Mouse (Mus musculus): Measurements from ENCODE around the gene Zfp715. TPM values are rescaled to one million over a fixed set of nuclear protein-coding genes. Genes with fewer than 3 reads are reported as not detected.
"Not testable (repeated sequence)": the region's sequence is repeated elsewhere in the genome, so short reads cannot be mapped to it uniquely, and the experiment has no call there.

Gene Zfp715
- total RNA-seq (2022): 10 to 100 TPM; 19.4 to 29.3 (median 24.1) TPM

DNA sequence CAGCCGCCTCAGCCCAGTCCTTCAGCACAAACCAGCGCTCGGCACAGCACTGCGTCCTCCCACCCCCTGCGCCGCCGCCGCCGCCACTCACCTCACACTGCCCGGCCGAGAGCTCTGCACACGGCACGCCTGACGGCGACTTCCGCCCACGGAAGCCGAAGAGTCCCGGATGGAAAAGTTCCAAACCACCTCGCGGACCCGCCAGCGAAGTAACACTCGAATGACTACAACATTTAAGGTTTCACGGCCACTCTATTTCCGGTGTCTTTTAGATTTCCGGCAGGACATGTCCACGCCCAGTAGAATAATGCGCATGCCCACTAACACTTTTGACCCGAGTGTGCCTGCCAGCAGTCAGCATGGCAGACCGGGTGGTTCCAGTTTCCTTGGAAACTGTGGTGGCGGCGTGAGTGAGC is at the start of gene Zfp715:
Gene Zfp715, minus strand, starts transcription at position 282 of the 416 bp plus-strand sequence.
- peak; percentile 95 for DNase-seq

- DNase-seq: no peak
Measured at GRCm38 (mm10) chr7:43362021-43362420, 48.9 kb upstream of the Zfp715 start.

DNA sequence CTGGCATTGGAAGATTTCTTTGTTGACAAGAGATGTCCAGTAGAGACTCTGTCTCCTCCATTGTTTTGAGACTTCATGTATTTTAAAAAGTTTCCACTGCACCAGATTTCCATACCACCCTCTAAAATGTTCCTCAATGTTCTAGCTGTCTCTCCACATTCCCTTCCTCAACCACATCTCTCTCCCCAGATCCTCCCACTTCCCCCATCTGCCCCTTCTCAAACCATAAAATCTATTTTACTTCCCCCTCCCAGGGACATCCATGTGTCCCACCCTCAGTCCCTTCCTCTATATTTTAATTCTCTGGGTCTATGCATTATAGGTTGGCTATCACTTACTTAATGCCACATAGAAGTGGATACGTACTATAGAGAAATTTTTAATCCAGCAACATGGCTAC is 48.3 kb upstream of the Zfp715 start:
- DNase-seq: no peak

- DNase-seq: peak; percentile 55
Measured at GRCm38 (mm10) chr7:43358556-43358955, 45.5 kb upstream of the Zfp715 start.

DNA sequence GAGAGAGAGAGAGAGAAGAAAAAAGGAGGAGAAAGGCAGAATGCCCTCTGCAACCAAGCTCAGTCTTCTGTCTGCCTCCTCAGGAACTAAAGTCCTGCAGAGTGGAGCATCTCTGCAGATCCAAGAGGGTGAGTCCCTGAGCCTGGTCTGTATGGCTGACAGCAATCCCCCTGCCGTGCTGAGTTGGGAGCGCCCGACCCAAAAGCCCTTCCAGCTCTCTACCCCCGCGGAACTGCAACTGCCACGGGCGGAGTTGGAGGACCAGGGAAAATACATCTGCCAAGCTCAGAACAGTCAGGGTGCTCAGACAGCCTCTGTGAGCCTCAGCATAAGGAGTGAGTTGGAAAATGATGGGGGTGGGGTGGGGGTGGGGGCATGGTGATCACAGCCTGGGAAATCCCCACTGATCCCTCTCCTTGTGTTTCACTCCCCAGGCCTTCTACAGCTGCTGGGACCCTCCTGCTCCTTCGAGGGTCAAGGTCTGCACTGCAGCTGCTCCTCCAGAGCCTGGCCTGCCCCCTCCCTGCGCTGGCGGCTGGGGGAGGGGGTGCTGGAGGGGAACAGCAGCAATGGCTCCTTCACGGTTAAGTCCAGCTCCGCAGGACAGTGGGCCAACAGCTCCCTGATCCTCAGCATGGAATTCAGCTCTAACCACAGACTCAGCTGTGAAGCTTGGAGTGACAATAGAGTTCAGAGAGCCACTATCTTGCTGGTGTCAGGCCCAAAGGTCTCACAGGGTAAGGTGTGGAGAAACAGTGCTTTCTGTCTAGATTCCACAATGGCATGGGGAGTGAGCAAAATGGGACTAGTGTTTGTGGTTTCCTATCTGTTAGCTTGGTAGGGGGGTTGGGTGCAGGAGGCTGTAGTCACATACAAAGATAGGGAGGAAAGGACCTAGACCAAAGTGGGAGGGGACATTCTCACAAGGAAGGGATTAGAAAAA is 42.1 kb upstream of the Zfp715 start:
- DNase-seq: no peak

DNA sequence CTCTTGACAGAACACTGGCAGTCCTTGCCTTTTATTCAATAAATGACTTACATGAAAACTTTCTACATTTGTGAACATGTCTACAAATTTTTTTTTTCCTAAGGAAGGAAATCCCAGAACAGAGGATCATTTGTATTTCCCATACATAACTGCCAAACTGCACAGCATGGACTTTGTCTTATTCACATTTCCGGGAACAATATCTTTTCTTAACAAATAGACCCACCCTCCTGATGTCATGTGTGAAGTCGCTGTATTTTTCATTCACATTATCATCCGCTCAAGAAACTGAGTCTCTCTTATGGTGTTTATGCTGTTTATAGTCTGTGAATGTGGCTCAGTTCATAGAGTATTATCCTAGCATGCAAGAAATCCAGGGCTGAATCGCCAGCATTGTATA is 40.7 kb upstream of the Zfp715 start:
- no peak for DNase-seq

DNA sequence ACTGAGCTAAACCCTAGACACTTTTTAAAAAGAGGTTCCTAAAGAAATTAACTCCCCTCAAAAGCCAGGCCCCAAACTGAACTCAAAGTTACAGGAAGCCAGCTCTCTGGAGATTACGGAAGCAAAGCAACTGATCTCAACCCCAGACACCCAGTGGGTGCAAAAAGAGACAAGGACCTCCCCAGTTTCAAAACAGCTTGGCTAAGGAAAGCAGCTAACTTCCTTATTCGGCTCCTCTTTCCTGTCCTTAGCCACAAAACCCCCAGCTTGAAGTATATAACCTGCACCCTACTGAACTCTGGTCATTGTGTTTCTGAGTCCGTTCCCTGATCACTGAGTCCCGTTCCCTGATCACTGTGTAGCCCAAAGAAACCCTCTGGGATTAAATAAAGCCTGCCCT is 40.0 kb upstream of the Zfp715 start:
- DNase-seq: no peak

DNA sequence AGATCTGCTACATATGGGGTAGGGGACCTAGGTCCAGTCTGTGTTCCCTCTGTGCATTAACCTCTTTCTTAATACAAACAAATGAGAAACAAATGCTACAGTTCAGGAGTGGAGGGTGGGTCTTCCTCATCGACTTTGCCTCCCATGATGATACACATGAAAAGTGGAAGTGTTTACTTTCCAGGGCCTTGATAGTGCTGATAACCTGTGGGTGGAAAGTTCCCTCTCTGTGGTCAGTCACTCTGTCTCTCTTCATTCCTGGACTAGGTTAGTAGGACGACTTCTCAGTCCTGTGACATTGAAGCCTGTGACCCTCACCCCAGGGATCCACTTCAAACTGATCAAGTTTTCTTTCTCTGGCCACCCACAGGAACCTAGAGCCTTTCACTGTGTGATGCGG is 38.1 kb upstream of the Zfp715 start, which contains the start of gene Siglecf:
Gene Siglecf, plus strand, starts transcription at position 188 of the 400 bp plus-strand sequence.
- DNase-seq: no peak

DNA sequence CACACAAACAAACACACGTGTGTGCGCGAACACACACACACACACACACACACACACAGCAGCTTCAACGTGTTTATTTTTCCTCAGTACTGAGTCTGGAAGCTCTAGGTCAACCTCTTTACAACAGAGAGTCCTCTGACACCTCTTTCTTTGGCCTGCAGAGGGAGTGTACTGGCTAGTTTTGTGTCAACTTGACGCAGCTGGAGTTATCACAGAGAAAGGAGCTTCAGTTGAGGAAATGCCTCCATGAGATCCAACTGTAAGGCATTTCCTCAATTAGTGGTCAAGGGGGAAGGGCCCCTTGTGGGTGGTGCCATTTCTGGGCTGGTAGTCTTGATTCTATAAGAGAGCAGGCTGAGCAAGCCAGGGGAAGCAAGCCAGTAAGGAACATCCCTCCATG is 36.5 kb upstream of the Zfp715 start:
- DNase-seq: not testable (repeated sequence)

GRCm38 (mm10) chr7:43346571-43346970 is 33.5 kb upstream of the Zfp715 start:
- DNase-seq: peak; percentile 52

- DNase-seq: no peak
Measured at GRCm38 (mm10) chr7:43346148-43346547, 33.1 kb upstream of the Zfp715 start.

DNA sequence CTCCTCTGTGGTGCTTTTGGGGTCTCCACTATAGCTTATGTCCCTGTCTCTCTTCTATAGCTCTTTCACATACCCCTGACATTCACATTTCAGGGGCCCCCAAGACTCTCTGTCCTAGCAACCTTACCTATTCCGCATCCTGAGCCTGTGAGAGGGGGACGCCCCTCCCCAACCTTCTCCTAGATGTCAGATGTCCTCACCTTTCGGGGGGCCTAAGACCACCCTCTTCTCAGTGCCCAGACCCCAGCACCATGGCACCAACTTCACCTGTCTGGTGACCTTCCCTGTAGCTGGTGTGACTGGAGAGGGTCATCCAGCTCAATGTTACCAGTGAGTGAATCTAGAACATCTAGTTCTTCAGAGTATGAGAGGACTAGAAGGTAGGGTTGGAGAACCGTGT is 31.4 kb upstream of the Zfp715 start:
- DNase-seq: no peak

- no peak for DNase-seq
Measured at GRCm38 (mm10) chr7:43344020-43344419, 30.9 kb upstream of the Zfp715 start.

- DNase-seq: no peak
Measured at GRCm38 (mm10) chr7:43343191-43343590, 30.1 kb upstream of the Zfp715 start.

DNA sequence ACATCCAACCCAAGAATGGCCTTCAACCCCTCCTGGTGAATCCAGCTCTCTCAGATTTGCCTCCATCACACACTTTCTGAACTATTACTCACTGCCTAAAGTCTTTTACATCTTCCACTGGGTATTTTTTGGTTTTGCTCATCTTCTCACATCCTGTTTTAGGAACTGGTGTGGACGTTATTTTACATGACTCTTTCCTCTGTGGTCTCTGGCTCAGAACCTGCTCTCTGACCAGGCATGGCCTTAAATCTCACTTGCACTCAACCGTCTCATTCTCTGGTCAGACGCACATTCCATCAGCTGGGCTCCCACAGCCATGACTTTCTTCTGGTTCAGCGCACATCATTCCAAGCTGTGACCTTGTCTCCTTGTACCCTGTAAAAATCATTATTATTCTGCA is 27.7 kb upstream of the Zfp715 start:
- DNase-seq: no peak

GRCm38 (mm10) chr7:43333899-43334298 is 20.8 kb upstream of the Zfp715 start:
- no peak for DNase-seq

GRCm38 (mm10) chr7:43333203-43333602 is 20.1 kb upstream of the Zfp715 start:
- DNase-seq: no peak

GRCm38 (mm10) chr7:43328101-43328500 is 15.0 kb upstream of the Zfp715 start:
- DNase-seq: no peak

GRCm38 (mm10) chr7:43326223-43326780 is 13.2 kb upstream of the Zfp715 start:
- no peak for DNase-seq

- no peak for DNase-seq
Measured at GRCm38 (mm10) chr7:43312386-43313012, 595 bp downstream of the Zfp715 start.

GRCm38 (mm10) chr7:43311632-43312031 is 1.5 kb downstream of the Zfp715 start:
- DNase-seq: no peak

DNA sequence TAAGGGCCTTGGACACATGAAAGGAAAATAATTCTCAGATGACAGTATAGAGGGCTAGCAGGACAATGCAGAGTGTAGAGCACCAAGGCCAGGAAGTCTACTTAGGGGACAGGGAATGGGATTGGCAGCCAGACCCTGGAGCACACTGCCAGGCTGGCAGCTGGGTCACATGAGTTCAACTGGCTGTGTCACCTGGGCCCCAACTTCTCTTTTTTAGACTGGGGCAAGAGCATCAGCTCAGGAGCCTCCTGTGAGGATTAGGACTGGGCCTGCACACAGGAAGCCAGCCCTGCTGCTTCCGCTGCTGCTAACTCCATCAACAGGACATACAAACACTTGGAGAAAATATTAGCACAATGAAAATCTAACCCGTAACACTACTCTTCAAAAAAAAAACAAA is 4.0 kb downstream of the Zfp715 start:
- DNase-seq: no peak

DNA sequence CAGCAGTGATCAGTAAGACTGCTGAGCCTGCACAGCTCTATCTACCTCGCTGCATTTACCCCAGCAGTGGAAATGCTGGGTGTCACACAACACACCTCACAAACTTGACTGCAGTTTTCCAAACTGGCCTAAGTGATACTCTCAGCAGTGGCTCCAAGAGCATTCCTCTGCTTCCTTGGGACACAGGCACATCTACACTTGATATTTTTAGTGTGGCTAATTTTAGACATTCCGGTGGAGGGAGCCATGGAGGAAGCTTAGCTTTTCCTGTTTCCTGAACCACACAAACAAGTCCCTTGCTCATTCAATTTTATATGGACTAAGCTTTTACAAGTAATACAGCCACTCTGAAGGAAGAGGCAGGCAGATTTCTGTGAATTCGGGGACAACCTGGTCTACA is 7.9 kb downstream of the Zfp715 start:
- DNase-seq: no peak

All from adrenal gland, adult 8-10 months (tissue).